Mouse (Mus musculus) ES-Bruce4 (cell line): ENCODE measurements around the gene Dnah14.
A peak's percentile ranks its signal among the peaks of the same experiment; 100 is the strongest.

Experiments used
- CTCF ChIP-seq: IDR thresholded peaks from one replicate; pipeline ENCODE4 v1.8.1; 2011; ENCODE audit warnings: low read depth, low read length
- POLR2A ChIP-seq: IDR thresholded peaks from one replicate; pipeline ENCODE4 v1.8.1; 2011; ENCODE audit warnings: low read length; ENCODE audit not compliant: insufficient read depth

- TF ChIP-seq POLR2A (no peak), CTCF (peak; percentile 66)
Measured at GRCm38 (mm10) chr1:181728707-181729106, 152.3 kb downstream of the Dnah14 start.
